Mouse (Mus musculus): ENCODE results near the gene Samd8. TPM values are rescaled to one million over a fixed set of nuclear protein-coding genes. Genes with fewer than 3 reads are reported as not detected.

Samd8 gene
- total RNA-seq, 1 experiment = 31.4 TPM

DNA sequence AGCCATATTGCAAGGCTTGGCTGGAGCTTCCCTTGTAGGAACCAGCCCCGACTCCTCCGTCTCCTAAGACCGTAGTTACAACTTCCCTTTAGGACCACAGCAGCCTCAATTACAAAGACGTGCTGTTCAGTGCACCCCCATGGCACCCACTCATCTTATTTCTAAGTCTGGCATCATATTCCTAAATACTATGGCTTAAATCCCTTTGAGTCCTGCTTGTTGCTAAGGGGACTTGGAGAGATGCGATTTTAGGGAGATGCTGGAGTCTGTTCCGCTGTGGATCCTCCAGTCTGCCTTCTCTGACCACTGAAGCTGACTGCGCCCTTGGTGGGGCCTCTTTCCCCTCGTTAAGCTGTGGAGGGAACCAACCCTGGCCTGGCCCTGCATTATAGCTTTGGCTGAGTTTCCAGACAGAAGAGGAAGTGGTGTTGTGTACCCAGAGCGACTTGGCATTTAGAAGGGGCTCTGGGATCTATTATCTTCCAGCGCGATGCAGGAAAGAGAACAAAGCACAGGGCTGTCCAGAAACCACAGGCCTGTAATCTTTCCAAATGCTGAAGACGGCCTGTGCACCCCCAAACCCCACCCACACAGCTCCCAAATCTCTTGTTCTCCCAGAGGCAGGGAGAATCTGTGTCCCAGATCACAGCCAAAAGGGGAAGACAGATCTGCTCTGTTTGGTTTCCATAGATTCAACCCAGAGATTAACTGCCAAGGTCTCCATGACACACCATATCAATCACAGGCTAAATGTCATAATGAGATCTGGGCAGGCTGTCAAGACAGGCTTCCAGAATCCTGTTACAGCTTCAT, 43.4 kb upstream of the Samd8 start:
- no peaks in the 10 kb centered on the region for H3K36me3 ChIP-seq (ENCODE audit: control insufficient read depth, insufficient read depth, low read length, poor library complexity, severe bottlenecking)
- in situ Hi-C loops (cut with MboI; ENCODE audit: low sequenced_read_pairs in 2 of 2, unreplicated experiment in 2 of 2) = no loop called here
- DNase-seq (ENCODE audit: low read depth, low spot score) = no peak
- H3K4me3 ChIP-seq (ENCODE audit: insufficient read depth in 1 of 2, low read depth in 1 of 2, low read length in 2 of 2, poor library complexity in 1 of 2, severe bottlenecking in 1 of 2) = no peak overlapping the region
- no peaks in the 10 kb centered on the region for H3K4me1 ChIP-seq (ENCODE audit: control insufficient read depth in 2 of 2, insufficient read depth in 2 of 2, low read length in 2 of 2, poor library complexity in 1 of 2)
- no peak overlapping the region for H3K9ac ChIP-seq (ENCODE audit: insufficient read depth, low read depth, low read length, poor library complexity, severe bottlenecking)
- H3K9me3 ChIP-seq (ENCODE audit: control insufficient read depth, insufficient read depth, low read depth, low read length) = no peaks in the 10 kb centered on the region
- TF ChIP-seq MAFK (IDR thresholded peaks at IDR 0.05; ENCODE audit: insufficient read depth, low read depth, low read length) (no peak), ZC3H11A (IDR thresholded peaks at IDR 0.05; ENCODE audit: borderline replicate concordance, low read depth, low read length) (no peak), ZNF384 (IDR thresholded peaks at IDR 0.05; ENCODE audit: low read depth, low read length) (no peak), HCFC1 (IDR thresholded peaks at IDR 0.05; ENCODE audit: borderline replicate concordance, insufficient read depth, low read length) (no peak), CHD2 (IDR thresholded peaks at IDR 0.05; ENCODE audit: low read depth, low read length) (no peak)
- H3K27ac ChIP-seq (ENCODE audit: insufficient read depth, low read depth, low read length, poor library complexity, severe bottlenecking) = no peak overlapping the region

DNA sequence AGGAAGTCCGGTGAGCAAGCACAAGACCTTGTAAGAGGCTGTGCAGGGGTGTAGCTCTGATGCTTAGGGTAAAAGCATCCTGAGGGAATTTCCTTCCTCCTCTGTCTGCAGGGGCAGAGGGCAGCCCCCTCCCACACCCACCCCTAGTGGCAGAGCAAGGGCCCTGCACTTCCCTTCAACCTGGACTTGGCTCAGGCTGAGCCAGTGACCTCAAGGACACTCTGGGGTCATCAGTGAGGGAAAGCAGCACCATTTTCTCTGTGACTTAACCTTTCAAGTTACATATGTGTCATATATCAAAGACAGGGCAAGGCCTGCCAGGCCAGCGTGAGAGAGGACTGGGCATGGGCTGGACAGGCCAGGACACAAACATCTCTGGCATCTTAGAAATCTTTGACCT, 40.8 kb upstream of the Samd8 start:
- TF ChIP-seq ZC3H11A (IDR thresholded peaks at IDR 0.05; ENCODE audit: borderline replicate concordance, low read depth, low read length) (no peak), ZNF384 (IDR thresholded peaks at IDR 0.05; ENCODE audit: low read depth, low read length) (no peak), CHD2 (IDR thresholded peaks at IDR 0.05; ENCODE audit: low read depth, low read length) (no peak), HCFC1 (IDR thresholded peaks at IDR 0.05; ENCODE audit: borderline replicate concordance, insufficient read depth, low read length) (no peak), MAFK (IDR thresholded peaks at IDR 0.05; ENCODE audit: insufficient read depth, low read depth, low read length) (no peak)
- in situ Hi-C loops (cut with MboI; ENCODE audit: low sequenced_read_pairs in 2 of 2, unreplicated experiment in 2 of 2) = no loop called here
- Histone ChIP-seq H3K27ac (ENCODE audit: insufficient read depth, low read depth, low read length, poor library complexity, severe bottlenecking) (no peak overlapping the region), H3K4me3 (ENCODE audit: insufficient read depth in 1 of 2, low read depth in 1 of 2, low read length in 2 of 2, poor library complexity in 1 of 2, severe bottlenecking in 1 of 2) (no peak overlapping the region), H3K9me3 (ENCODE audit: control insufficient read depth, insufficient read depth, low read depth, low read length) (no peaks in the 10 kb centered on the region), H3K9ac (ENCODE audit: insufficient read depth, low read depth, low read length, poor library complexity, severe bottlenecking) (no peak overlapping the region), H3K4me1 (ENCODE audit: control insufficient read depth in 2 of 2, insufficient read depth in 2 of 2, low read length in 2 of 2, poor library complexity in 1 of 2) (no peaks in the 10 kb centered on the region), H3K36me3 (ENCODE audit: control insufficient read depth, insufficient read depth, low read length, poor library complexity, severe bottlenecking) (no peaks in the 10 kb centered on the region)
- DNase-seq (ENCODE audit: low read depth, low spot score) = no peak

DNA sequence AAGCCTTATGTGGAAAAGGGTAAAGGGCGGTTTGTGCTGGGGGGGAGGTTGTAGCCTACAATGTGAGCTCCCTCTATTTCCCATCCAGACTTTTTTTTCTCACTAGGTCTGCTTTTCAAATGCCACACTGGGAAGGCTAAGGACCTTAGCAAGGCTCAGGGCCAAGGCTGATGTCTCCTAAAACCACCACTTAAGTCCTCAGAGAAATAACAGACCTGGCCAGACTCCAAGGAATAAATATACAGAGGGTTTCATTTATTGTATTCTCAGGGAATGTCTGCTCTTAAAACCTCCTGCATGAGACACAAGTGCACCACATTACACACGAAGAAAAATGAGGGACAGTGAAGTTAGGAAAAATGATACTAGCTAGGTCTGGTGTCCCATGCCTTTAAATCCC, 39.1 kb upstream of the Samd8 start:
- in situ Hi-C loops (cut with MboI; ENCODE audit: low sequenced_read_pairs in 2 of 2, unreplicated experiment in 2 of 2) = no loop called here
- Histone ChIP-seq H3K4me3 (ENCODE audit: insufficient read depth in 1 of 2, low read depth in 1 of 2, low read length in 2 of 2, poor library complexity in 1 of 2, severe bottlenecking in 1 of 2) (no peak overlapping the region), H3K27ac (ENCODE audit: insufficient read depth, low read depth, low read length, poor library complexity, severe bottlenecking) (no peak overlapping the region), H3K9ac (ENCODE audit: insufficient read depth, low read depth, low read length, poor library complexity, severe bottlenecking) (no peak overlapping the region), H3K4me1 (ENCODE audit: control insufficient read depth in 2 of 2, insufficient read depth in 2 of 2, low read length in 2 of 2, poor library complexity in 1 of 2) (no peaks in the 10 kb centered on the region), H3K9me3 (ENCODE audit: control insufficient read depth, insufficient read depth, low read depth, low read length) (no peaks in the 10 kb centered on the region), H3K36me3 (ENCODE audit: control insufficient read depth, insufficient read depth, low read length, poor library complexity, severe bottlenecking) (no peaks in the 10 kb centered on the region)
- TF ChIP-seq CHD2 (IDR thresholded peaks at IDR 0.05; ENCODE audit: low read depth, low read length) (no peak), MAFK (IDR thresholded peaks at IDR 0.05; ENCODE audit: insufficient read depth, low read depth, low read length) (no peak), ZC3H11A (IDR thresholded peaks at IDR 0.05; ENCODE audit: borderline replicate concordance, low read depth, low read length) (no peak), ZNF384 (IDR thresholded peaks at IDR 0.05; ENCODE audit: low read depth, low read length) (no peak), HCFC1 (IDR thresholded peaks at IDR 0.05; ENCODE audit: borderline replicate concordance, insufficient read depth, low read length) (no peak)
- no peak for DNase-seq (ENCODE audit: low read depth, low spot score)

DNA sequence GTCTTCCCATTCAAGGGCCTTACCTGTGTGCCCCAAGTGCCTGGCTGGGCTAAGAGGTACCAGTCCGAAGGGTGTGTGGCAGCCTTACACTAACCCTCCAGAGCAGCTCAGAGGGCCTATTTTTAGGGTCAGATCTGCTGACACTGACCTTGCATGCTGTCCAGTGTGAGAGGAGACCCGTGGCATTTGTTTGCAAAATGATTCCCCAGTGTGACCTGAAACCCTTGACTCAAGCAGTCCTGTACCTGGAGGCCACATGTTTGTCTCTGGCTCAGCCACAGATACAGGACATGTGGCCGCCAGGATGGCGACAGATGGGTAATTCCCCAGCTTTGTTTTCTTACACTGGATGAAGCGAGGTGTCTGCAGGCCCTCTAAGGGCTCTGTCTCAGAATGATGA, 35.8 kb upstream of the Samd8 start, which contains the start of gene Dupd1:
Gene Dupd1 (minus strand): TSS at position 91 of the 400 bp plus-strand sequence.
- Histone ChIP-seq H3K27ac (ENCODE audit: insufficient read depth, low read depth, low read length, poor library complexity, severe bottlenecking) (no peak within 1 kb of the TSS), H3K9me3 (ENCODE audit: control insufficient read depth, insufficient read depth, low read depth, low read length) (no peaks in the 10 kb centered on the region), H3K4me1 (ENCODE audit: control insufficient read depth in 2 of 2, insufficient read depth in 2 of 2, low read length in 2 of 2, poor library complexity in 1 of 2) (no peaks in the 10 kb centered on the region), H3K9ac (ENCODE audit: insufficient read depth, low read depth, low read length, poor library complexity, severe bottlenecking) (no peak within 1 kb of the TSS), H3K36me3 (ENCODE audit: control insufficient read depth, insufficient read depth, low read length, poor library complexity, severe bottlenecking) (no peaks in the 10 kb centered on the region), H3K4me3 (ENCODE audit: insufficient read depth in 1 of 2, low read depth in 1 of 2, low read length in 2 of 2, poor library complexity in 1 of 2, severe bottlenecking in 1 of 2) (no peak within 1 kb of the TSS)
- in situ Hi-C loops (cut with MboI; ENCODE audit: low sequenced_read_pairs in 2 of 2, unreplicated experiment in 2 of 2) = no loop called here
- TF ChIP-seq MAFK (IDR thresholded peaks at IDR 0.05; ENCODE audit: insufficient read depth, low read depth, low read length) (no peak), ZNF384 (IDR thresholded peaks at IDR 0.05; ENCODE audit: low read depth, low read length) (no peak), ZC3H11A (IDR thresholded peaks at IDR 0.05; ENCODE audit: borderline replicate concordance, low read depth, low read length) (no peak), CHD2 (IDR thresholded peaks at IDR 0.05; ENCODE audit: low read depth, low read length) (no peak), HCFC1 (IDR thresholded peaks at IDR 0.05; ENCODE audit: borderline replicate concordance, insufficient read depth, low read length) (no peak)
- no peak for DNase-seq (ENCODE audit: low read depth, low spot score)

All from ES-E14 (cell line).